Mouse (Mus musculus) neural tube, embryonic 13.5 days (tissue): ENCODE measurements around the gene Ccng1. TPM values are rescaled to one million over a fixed set of nuclear protein-coding genes. Genes with fewer than 3 reads are reported as not detected.

Experiments
- ATAC-seq: fragments of 200-750 bp; cut with Nextera tagmentation; 2 replicates; pipeline ENCODE4 v1.8.0; 2017; ENCODE audit warnings: low read depth, mild to moderate bottlenecking, moderate TSS enrichment, moderate library complexity
- H3K27ac ChIP-seq: fragments of 300-500 bp; sonication (generic); replicated peaks from 2 replicates; pipeline ENCODE4 v1.5.1; 2015; ENCODE audit warnings: moderate library complexity, mild to moderate bottlenecking, inconsistent platforms
- H3K27me3 ChIP-seq: fragments of 300-500 bp; sonication (generic); 2 replicates; pipeline ENCODE4 v1.6.1; 2015; ENCODE audit warnings: mild to moderate bottlenecking, inconsistent platforms
- H3K36me3 ChIP-seq: fragments of 300-500 bp; sonication (generic); 2 replicates; pipeline ENCODE4 v1.6.1; 2015; ENCODE audit warnings: mild to moderate bottlenecking, inconsistent platforms
- H3K4me1 ChIP-seq: fragments of 300-500 bp; sonication (generic); replicated peaks from 2 replicates; pipeline ENCODE4 v1.6.1; 2015; ENCODE audit warnings: inconsistent platforms
- H3K4me2 ChIP-seq: fragments of 300-500 bp; sonication (generic); 2 replicates; pipeline ENCODE4 v1.6.1; 2015; ENCODE audit warnings: inconsistent platforms, mild to moderate bottlenecking, moderate library complexity
- H3K4me3 ChIP-seq: fragments of 300-500 bp; sonication (generic); 2 replicates; pipeline ENCODE4 v1.5.1; 2015; ENCODE audit warnings: mild to moderate bottlenecking, inconsistent platforms
- H3K9ac ChIP-seq: fragments of 300-500 bp; sonication (generic); 2 replicates; pipeline ENCODE4 v1.6.1; 2015; ENCODE audit warnings: moderate library complexity, mild to moderate bottlenecking, inconsistent platforms
- H3K9me3 ChIP-seq: fragments of 300-500 bp; sonication (generic); 2 replicates; pipeline ENCODE4 v1.6.1; 2016; ENCODE audit warnings: inconsistent platforms
- WGBS: fragments of 180-500 bp; shearing (Covaris S2); methylation state at CpG from one replicate; pipeline ENCODE4 v1.1.7; 2015; 5-methylcytosine and 5-hydroxymethylcytosine counted together
- polyA plus RNA-seq: library from polyadenylated mRNA; unstranded; fragments of >200 nt; fragmentation: Nextera tagmentation; extraction: Ambion mirVana; gene quantifications from 2 replicates; pipeline ENCODE4 v1.2.1, GENCODE M21; 2015

Ccng1 gene
- polyA plus RNA-seq, result 41.8 and 44.1 TPM in 2 replicates

DNA sequence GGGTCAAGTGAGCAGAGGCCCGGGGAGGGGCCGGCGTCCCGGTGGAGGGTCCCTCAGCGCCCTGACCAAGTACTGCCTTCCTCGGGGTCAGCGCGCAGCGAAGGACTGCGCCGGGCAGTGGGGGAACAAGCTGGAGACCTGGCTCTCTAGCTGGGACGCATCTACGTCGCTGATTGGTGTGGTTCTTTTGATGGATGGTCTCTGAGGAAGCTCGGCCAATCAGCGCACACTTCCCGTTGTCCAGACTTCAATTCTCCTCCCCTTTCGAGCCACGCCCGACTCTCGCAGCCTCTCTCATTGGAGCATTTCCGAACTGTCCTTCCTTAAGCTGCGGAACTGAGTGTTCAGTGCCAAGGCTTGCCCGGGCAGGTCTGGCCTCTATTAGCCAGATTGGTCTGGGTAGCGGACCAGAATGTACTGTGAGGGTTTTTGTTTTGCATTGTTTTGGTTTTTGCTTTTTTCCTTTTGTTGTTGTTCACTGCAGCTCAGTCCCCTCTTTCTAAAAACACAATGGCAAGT, at the start of gene Ccng1:
Ccng1 (minus strand) TSS at position 203 of the 519 bp plus-strand sequence.
- Histone ChIP-seq H3K4me3 (peak within 1 kb of the TSS; percentile 78), H3K27me3 (no peaks in the 10 kb centered on the region), H3K9ac (peak within 1 kb of the TSS; percentile 85), H3K36me3 (peaks cover 8% of the 10 kb centered on the region), H3K27ac (peak within 1 kb of the TSS; percentile 43; the same call in 1 of the 2 replicates), H3K4me1 (peaks cover 21% of the 10 kb centered on the region), H3K4me2 (peak within 1 kb of the TSS; percentile 75), H3K9me3 (no peaks in the 10 kb centered on the region)
- ATAC-seq, result peak; percentile 99
- under 1% methylated on average over 25 of the region's 25 CpGs for WGBS

DNA sequence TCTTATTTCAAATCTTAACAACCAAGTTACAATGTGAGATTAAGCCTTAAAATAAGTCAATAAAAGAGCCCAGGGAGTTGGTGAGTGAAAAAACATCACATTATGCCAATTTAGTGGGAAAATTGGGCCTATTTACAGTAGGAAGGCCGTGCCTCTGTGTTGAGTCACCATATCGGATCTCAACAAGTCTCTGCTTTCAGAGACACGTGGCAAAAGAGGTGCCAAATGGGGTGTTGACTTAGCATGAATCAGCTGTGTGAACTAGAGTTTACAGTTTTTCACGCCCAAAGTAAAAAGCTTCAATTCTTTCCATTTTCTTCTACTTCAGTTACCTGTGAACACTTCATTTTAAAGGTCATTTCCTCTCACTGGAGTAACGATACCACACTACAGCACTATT, 35.2 kb upstream of the Ccng1 start:
- no peaks in the 10 kb centered on the region for H3K36me3 ChIP-seq
- no peak overlapping the region for H3K4me2 ChIP-seq
- no peaks in the 10 kb centered on the region for H3K4me1 ChIP-seq
- no peak overlapping the region for H3K4me3 ChIP-seq
- ATAC-seq, result no peak
- H3K9ac ChIP-seq, result no peak overlapping the region
- WGBS, result 72% methylated on average over 5 of the region's 5 CpGs
- H3K27ac ChIP-seq, result no peak overlapping the region
- H3K9me3 ChIP-seq, result no peaks in the 10 kb centered on the region
- H3K27me3 ChIP-seq, result no peaks in the 10 kb centered on the region

DNA sequence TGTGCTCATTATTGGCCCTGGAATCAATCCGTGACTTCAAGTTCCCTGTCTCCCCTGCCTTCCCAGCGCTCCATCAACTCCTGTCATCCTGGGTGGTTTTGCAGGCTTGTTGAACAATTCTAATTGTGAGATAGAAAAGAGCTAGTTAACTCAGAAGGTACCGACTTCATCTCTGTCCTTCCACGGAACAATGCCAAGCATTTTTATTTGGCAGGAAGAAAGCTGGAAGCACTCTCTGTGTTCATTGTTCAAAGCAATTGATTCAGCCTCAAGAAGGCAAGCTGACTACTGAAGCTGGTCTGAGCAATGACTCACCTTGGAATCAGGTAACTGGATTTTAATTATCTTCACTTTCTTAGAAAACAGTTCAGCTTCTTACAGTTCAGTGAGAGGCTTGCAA, 34.6 kb upstream of the Ccng1 start:
- Histone ChIP-seq H3K9me3 (no peaks in the 10 kb centered on the region), H3K27ac (no peak overlapping the region), H3K27me3 (no peaks in the 10 kb centered on the region), H3K36me3 (no peaks in the 10 kb centered on the region), H3K4me2 (no peak overlapping the region), H3K4me1 (no peaks in the 10 kb centered on the region), H3K4me3 (no peak overlapping the region), H3K9ac (no peak overlapping the region)
- ATAC-seq, result no peak
- 70% methylated on average over 4 of the region's 4 CpGs for WGBS

DNA sequence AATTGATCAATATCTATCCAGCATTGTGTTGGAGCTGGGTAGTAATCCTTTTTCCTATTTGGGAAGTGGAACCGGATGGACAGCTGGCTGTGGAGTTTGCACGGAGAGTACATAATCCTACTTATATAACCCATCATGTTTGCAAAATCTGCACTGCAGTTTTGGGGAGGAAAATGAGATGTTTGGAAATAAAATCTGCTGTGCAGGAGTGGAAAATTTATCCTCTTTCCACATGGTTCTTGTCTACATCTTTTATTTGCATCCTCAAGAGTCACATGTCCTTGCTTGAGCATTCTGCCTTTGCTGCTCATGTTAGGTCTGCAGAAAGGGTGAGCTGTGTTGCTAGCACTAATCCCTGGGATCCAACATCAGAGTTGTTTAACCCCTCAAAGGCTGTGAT, 31.8 kb upstream of the Ccng1 start:
- no peak overlapping the region for H3K9ac ChIP-seq
- no peak overlapping the region for H3K4me3 ChIP-seq
- H3K27me3 ChIP-seq, result no peaks in the 10 kb centered on the region
- no peaks in the 10 kb centered on the region for H3K4me1 ChIP-seq
- no peaks in the 10 kb centered on the region for H3K36me3 ChIP-seq
- ATAC-seq, result no peak
- H3K9me3 ChIP-seq, result no peaks in the 10 kb centered on the region
- H3K27ac ChIP-seq, result no peak overlapping the region
- H3K4me2 ChIP-seq, result no peak overlapping the region
- WGBS, result 86% methylated on average over 2 of the region's 2 CpGs

DNA sequence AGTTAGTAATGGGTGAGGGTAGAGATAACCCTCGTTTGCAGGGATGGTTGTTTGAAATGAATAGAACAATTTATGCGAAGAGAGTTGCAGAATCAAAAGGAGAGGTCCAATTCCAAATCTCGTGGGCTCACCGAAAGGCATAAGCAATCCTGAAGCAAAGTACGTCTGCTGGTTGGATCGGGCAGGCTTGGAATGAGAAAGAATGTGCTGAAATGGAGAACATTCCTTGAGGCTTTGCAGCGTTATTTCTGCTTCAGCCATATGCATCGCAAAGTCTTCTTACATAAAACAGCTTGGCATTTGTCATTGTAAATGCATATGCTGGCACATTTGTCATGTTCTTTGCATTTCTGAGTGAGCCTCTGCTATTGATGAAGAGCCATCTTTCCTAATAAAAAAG, 29.2 kb upstream of the Ccng1 start:
- Histone ChIP-seq H3K9ac (no peak overlapping the region), H3K27ac (no peak overlapping the region), H3K9me3 (no peaks in the 10 kb centered on the region), H3K4me2 (no peak overlapping the region), H3K4me1 (no peaks in the 10 kb centered on the region), H3K36me3 (no peaks in the 10 kb centered on the region), H3K27me3 (no peaks in the 10 kb centered on the region), H3K4me3 (no peak overlapping the region)
- ATAC-seq, result no peak
- WGBS, result 83% methylated on average over 8 of the region's 8 CpGs

DNA sequence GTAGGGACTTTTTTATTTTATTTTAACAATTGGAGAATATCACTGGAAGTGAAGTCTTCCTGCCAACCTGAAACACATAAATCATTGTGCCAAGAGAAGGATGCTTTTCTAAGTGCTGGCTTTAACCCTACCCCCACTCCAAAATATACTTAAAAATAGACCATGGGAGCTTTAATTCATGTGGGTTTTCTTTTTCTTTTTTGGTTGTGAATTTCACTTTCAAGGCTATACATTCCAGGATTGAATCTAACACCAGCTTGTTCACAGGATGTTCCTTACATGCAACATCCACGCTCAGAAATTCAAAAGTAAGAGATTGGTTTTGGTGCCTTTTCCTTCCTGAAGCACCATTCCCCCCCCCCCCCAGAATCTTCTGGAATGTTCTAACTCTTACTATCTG, 28.2 kb upstream of the Ccng1 start:
- Histone ChIP-seq H3K4me1 (no peaks in the 10 kb centered on the region), H3K9me3 (no peaks in the 10 kb centered on the region), H3K27me3 (no peaks in the 10 kb centered on the region), H3K4me3 (no peak overlapping the region), H3K36me3 (no peaks in the 10 kb centered on the region), H3K27ac (no peak overlapping the region), H3K4me2 (no peak overlapping the region), H3K9ac (no peak overlapping the region)
- 93% methylated on average over 1 of the region's 1 CpGs for WGBS
- no peak for ATAC-seq

DNA sequence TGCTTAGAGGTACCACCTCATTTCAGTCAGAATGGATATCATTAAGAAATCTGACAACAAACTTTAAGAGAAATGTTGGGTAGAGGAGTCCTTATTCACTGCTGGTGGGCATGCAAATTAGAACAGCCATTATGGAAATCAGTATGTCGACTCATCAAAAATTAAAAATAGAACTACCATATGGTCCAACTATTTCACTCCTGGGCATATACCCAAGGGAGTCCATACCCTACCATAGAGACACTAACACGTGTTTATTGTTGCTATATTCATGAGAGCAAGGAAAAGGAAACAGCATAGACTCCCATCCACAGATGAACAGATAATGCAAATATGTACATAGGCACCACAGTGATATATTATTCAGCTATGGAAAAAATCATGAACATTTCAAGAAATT, 26.7 kb upstream of the Ccng1 start:
- 36% methylated on average over 2 of the region's 2 CpGs for WGBS
- Histone ChIP-seq H3K27ac (no peak overlapping the region), H3K9ac (no peak overlapping the region), H3K4me3 (no peak overlapping the region), H3K4me2 (no peak overlapping the region), H3K27me3 (no peaks in the 10 kb centered on the region), H3K4me1 (no peaks in the 10 kb centered on the region), H3K36me3 (no peaks in the 10 kb centered on the region), H3K9me3 (no peaks in the 10 kb centered on the region)
- no peak for ATAC-seq

DNA sequence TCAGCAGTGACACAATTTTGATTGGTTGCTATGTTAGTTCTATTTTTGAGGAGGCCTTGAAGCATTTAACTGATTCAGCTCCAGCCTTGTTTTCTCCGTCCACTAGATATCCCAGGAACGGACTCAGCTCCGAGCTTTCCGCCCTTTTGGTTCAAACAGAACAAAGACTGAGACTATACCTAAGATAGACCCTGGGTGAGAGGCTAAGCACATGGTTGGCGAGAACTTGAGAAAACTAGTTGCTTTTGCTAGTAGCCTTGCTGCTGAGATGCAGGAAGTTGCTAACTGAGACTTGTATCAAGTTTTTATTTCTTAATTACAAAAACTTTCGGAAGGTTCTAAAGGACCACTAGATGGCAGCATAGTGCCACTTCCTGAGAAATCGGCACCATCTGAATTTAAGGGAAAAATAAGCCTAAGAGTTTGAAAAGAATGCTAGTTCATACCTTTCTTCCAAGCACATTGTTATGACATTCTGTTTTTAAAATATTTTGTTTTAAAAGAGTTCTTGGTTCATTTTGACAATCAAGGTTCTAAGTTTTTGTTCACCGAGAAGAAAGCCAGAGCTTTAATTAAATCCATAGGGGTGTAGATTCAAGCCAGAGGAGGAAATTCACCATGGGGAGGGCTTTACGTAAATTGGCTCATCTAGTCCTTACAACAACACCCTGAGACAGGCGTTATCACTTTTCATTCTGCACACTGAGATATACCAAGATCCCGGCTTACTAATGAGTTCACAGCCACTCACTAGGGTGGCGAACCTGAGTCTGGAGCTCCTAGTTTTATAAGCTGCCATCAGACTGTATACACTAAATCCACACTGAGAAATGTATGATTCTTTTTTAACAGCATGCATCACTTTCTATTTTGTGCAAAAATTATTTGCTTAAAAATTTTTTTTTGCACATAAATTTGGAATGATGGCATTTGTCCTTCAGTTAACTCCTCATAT, 20.5 kb upstream of the Ccng1 start:
- Histone ChIP-seq H3K9me3 (no peaks in the 10 kb centered on the region), H3K9ac (no peak overlapping the region), H3K36me3 (no peaks in the 10 kb centered on the region), H3K4me3 (no peak overlapping the region), H3K27me3 (no peaks in the 10 kb centered on the region), H3K4me1 (no peaks in the 10 kb centered on the region), H3K27ac (no peak overlapping the region), H3K4me2 (no peak overlapping the region; the same call in 1 of the 2 replicates)
- WGBS, result 58% methylated on average over 12 of the region's 12 CpGs
- no peak for ATAC-seq

DNA sequence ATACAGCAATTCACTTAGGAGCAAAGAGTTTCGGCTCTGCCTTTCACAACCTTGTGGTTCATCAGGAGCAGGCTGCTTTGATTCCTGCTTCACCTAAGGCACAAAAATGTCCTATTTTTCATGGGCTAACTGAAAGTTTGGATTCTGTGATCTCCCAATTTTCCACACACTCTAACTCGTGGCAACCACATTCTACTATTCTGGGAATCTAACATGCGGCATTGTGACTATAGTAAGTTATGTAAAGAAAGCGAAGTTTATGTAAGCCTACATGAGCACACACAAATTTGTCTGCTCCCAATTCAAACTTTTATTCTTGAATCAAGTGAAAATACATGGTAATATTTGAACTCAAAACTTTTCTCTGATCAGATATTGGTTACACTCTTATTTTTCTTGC, 9.6 kb upstream of the Ccng1 start:
- Histone ChIP-seq H3K27ac (no peak overlapping the region), H3K9ac (no peak overlapping the region), H3K4me2 (no peak overlapping the region), H3K4me1 (no peaks in the 10 kb centered on the region), H3K27me3 (no peaks in the 10 kb centered on the region), H3K9me3 (no peaks in the 10 kb centered on the region), H3K36me3 (no peaks in the 10 kb centered on the region), H3K4me3 (no peak overlapping the region)
- ATAC-seq, result no peak
- WGBS, result 86% methylated on average over 4 of the region's 4 CpGs

DNA sequence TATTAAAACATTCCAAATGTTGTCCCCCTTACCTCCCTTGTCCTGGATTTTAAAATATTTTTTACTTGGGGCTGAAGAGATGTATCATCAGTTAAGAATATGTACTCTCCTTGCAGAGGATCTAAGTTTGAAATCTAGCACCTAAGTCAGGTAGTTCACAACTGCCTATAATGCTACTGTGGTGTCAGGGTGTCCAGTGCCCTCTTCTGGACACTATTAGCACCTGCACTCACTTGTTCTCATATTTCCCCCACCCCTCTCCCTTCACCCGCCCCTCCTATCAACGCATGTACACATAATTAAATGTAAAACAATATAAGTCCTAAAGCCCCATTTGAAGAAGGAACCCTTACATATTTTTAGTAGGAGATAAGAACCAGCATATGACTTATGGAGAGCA, 8.3 kb upstream of the Ccng1 start:
- WGBS, result 36% methylated on average over 2 of the region's 2 CpGs
- ATAC-seq, result no peak
- Histone ChIP-seq H3K27ac (no peak overlapping the region), H3K36me3 (no peaks in the 10 kb centered on the region), H3K27me3 (no peaks in the 10 kb centered on the region), H3K9ac (no peak overlapping the region), H3K4me3 (no peak overlapping the region), H3K9me3 (no peaks in the 10 kb centered on the region), H3K4me1 (no peaks in the 10 kb centered on the region), H3K4me2 (no peak overlapping the region)

DNA sequence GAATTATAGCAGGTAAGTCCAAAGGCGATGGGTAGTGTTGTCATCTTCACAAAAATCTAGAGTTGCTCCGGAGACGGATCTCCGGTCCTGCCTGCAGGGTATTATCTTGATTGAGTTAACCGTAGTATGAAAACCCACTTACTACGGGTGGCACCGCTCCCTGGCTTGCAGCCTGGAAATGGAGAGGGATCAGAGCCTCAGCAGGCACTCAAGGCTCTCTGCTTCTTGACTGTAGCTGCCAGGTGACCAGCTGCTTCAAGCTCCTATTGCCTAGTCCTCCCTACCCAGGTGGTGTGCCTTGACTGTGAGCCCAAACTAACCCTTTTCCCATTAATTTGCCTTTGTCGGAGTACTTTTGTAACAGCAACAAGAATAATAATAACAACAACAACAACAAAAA, 4.8 kb upstream of the Ccng1 start:
- peaks cover 6% of the 10 kb centered on the region; the same call in 1 of the 2 replicates for H3K4me1 ChIP-seq
- no peaks in the 10 kb centered on the region for H3K36me3 ChIP-seq
- H3K27ac ChIP-seq, result no peak overlapping the region
- H3K9ac ChIP-seq, result no peak overlapping the region
- H3K4me3 ChIP-seq, result no peak overlapping the region
- 91% methylated on average over 8 of the region's 8 CpGs for WGBS
- no peak overlapping the region for H3K4me2 ChIP-seq
- no peaks in the 10 kb centered on the region for H3K27me3 ChIP-seq
- ATAC-seq, result no peak
- H3K9me3 ChIP-seq, result no peaks in the 10 kb centered on the region

DNA sequence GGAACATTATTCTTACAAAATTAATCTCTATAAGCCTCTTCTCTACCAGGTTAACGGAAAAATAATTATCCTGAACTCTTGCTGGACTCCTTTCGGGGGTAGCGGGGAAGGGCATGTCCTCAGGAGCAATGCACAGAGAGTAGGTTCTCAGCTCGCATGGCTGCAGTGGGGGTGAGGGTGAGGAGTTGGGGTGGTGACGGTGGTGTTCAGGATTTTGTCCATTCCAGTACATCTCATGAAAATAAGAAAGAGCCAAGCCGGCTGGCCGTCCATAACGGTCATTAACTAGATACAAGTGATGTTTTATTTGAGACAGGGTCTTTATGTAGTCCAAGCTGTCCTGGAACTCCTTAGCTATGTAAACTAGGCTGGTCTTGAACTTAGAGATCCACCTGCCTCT, 857 bp upstream of the Ccng1 start:
- Histone ChIP-seq H3K9ac (0 out of 2 replicates have a peak overlapping the region, but pooled peaks have one; percentile 85), H3K9me3 (no peaks in the 10 kb centered on the region), H3K4me1 (peaks cover 21% of the 10 kb centered on the region), H3K4me2 (peak overlapping the region; percentile 75), H3K4me3 (0 out of 2 replicates have a peak overlapping the region, but pooled peaks have one; percentile 78), H3K27me3 (no peaks in the 10 kb centered on the region), H3K36me3 (peaks cover 3% of the 10 kb centered on the region), H3K27ac (no peak overlapping the region)
- no peak for ATAC-seq
- WGBS, result 86% methylated on average over 8 of the region's 8 CpGs
